Mouse (Mus musculus) ovary, postnatal 36 days (tissue): ENCODE measurements around the gene Pde4a.

Experiments used
- DNase-seq: peaks from one replicate; pipeline ENCODE4 v3.0.0; 2022; ENCODE audit warnings: low spot score, mixed read lengths

The Pde4a gene

DNA sequence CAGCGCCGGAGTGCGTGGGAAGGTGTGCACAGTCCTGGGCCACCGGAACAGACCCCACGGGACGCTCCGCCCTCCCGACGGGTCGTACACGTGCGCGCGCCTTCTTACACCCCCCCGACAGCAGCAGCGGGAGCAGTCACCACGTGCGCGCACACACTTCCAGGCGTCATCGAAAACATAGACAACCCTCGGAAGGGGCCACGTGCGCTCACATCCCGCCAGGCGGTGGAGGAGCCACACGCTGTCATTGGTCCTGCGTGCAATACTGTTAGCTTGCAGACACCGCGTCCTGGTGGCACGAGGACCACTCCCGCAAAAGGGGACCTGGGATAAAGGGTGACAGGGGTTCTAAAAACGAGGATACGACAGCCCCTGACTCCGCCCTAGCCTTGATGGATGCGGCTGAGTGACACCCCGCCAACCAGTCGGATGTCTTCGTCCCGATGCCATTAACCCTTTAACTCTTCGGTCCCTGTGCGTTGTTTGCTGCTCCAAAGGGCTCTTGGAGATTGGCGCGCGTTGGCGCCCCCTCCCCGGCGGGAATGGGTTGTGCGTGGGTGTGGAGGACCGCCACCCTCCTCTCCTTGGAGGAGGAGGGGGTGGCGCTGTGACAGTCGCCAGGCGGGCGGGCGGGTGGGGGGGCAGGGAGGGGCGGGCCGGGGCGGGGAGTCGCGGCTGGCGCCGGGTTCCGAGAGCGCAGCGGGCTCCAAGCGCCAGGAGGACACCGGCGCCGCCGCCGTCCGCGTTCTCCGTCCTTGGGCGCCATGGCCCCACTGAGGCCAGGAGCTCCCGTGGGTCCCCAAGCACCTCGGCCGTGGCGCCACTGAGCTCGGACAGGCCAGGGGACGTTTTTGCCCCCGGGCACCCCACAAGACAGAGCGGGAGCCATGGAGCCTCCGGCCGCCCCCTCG lies at the start of gene Pde4a:
Gene Pde4a (plus strand): TSS at position 674 of the 911 bp plus-strand sequence.
- DNase-seq, result no peak

DNA sequence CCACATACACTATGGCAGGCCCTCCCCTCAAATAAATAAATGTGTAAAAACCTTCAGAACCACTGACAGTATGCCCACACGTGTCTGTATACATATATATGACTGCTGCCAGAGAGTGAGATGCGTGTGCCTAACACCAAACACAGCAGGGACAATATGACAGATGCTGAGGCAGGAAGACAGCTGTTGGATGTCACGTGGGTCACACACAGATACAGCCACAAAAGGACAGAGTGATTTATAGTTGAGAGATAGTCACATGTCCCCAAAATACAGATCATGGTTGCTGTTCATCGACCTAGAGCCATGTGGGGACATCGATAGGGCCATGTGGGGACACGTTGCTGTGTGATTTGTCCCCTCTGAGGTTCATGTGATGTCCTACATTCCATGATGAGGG lies 48.4 kb upstream of the Pde4a start:
- DNase-seq, result no peak

GRCm38 (mm10) chr9:21121483-21121882 lies 44.0 kb upstream of the Pde4a start:
- DNase-seq, result no peak

DNA sequence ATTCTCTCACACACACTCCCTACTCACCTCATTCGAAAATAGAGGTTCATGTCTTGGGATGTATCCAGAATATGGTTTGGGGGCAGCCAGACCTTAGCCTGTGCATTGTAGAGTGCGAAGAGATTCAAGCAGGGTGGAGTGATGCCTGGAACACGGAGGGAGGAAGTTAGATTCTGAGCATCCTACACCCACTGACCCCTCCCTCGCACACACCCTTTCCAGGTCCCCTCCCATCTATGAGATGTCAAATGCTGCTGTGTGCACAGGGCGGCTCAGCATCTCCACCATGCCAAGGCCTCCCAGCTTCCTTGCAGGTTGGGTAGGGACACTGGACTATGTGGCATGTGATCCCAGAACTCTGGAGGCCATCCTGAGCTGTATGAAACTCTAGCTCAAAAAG lies 40.7 kb upstream of the Pde4a start:
- DNase-seq, result no peak

- no peak for DNase-seq
Measured at GRCm38 (mm10) chr9:21125502-21126258, 39.8 kb upstream of the Pde4a start.

DNA sequence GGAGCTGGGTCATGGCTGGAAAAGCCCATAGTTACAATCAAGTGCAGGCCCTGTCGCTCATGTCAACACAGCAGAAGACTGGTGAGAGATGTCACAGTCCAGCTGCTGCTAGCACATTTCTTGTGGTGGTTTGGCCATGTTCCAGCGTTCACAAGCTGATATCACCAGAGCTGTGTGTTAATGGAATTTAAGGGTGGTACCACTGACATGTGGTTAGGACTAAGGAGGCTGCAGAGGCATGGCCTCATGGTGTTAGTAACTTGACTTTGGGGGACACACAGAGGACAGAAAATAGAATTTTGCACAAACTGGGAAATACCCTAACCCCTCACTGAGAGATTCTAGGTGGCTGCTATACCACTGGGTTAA lies 39.3 kb upstream of the Pde4a start:
- DNase-seq, result no peak

GRCm38 (mm10) chr9:21131059-21131956 lies 34.2 kb upstream of the Pde4a start, which contains the start of gene Tyk2:
Tyk2 (minus strand) TSS chr9:21131243.
- peak; percentile 88 for DNase-seq

GRCm38 (mm10) chr9:21132102-21132775 lies 33.3 kb upstream of the Pde4a start:
- no peak for DNase-seq

DNA sequence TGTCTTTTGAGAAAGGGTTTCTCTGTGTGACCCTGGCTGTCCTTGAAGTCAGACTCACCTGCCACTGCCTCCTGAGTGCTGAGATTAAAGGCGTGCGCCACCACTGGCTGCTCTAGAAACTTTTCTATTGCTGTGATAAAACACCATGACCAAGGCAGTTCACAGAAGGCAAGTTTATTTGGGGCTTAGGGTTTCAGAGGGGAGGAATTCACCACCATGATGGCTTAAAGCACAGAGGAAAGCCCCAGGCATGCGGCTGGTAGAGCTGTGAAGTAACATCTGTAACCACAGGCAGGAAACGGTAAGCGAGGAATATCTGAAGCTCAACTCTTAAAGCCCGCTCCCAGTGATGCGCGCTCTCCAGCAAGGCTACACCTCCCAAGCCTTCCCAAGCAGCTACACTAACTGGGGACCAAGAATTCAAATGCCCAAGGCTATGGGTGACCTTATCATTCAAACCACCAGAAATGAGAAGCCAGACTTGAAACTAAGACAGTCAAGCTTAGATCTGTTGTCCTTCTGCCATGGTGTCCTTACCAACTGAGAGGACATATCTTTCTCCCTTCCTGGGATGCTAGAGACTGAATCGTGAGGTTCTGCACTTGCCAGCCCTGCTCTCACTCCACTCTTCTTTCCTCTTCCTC lies 32.3 kb upstream of the Pde4a start:
- DNase-seq, result no peak

DNA sequence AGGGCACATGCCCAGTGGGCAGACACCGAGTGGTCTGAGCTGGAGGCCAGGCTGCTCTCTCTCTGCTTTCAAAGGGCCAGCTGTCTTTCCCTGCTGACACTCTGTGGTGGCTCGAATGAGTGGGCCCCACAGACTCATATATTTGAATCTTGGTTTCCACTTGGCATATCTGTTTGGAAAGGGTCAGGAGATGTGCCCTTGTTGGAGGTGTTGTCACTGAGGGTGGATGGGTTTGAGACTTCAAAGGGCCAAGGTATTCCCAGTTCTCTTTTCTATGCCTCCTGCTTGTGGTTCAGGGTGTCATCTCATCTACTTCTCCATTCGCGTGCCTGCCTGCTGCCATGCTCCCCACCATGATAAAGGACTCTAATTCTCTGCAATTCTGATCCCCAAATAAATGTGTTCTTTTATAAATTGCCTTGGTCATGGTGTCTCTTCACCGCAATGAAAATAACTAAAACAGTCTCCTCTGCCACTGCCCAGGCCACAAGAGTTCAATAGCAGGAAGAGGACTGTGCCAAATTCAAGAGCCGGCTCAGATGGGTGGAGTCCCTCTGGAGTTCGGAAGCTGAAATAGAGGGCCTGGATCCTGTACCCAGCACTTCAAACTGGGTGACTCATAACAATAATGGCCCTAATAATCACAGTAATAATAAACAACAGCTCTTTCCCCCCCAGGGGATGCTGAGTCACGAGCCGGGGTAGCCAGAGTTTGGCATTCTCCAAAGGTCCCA lies 30.8 kb upstream of the Pde4a start:
- DNase-seq, result no peak

- DNase-seq, result no peak
Measured at GRCm38 (mm10) chr9:21135329-21135890, 30.1 kb upstream of the Pde4a start.

DNA sequence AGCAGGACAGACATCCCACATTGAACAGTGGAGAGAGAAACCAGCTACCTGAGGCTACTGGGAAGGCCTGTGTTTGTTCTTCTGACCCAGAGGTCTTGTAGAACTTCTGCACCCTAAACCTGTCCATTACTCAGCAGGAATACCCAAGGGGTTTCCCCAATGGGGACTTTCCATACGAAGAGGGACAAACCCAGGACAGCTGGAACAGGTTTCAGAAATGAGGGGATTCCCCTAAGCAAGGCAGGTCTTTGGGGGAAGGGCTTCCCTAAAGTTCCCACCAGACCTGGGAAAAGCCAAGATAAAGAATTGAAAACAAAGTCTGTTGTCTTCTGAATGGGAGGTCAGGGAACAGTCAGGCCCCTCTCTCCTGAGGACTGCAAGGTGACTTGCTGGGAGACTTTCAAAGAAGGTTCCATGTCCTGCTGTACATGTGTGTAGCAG lies 29.6 kb upstream of the Pde4a start:
- no peak for DNase-seq

DNA sequence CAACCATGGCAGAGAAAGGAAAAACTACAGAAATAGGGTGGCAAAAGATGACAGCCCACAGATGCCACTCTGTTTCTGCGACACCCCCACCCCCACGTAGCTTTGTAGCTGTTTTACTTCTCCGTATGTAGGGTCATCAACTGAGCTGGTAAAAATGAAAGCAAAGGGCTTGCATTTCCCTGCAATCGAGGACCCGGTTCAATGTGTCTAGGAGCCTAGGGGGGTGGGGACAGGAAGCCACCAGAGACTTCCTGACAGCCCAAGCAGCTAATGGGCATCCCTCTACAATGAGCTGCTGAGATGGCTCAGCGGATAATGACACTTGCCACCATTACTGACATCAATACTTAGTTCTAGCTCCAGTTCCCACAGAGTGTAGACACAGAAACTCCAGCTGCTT lies 29.1 kb upstream of the Pde4a start:
- no peak for DNase-seq

GRCm38 (mm10) chr9:21137229-21137628 lies 28.3 kb upstream of the Pde4a start:
- no peak for DNase-seq

DNA sequence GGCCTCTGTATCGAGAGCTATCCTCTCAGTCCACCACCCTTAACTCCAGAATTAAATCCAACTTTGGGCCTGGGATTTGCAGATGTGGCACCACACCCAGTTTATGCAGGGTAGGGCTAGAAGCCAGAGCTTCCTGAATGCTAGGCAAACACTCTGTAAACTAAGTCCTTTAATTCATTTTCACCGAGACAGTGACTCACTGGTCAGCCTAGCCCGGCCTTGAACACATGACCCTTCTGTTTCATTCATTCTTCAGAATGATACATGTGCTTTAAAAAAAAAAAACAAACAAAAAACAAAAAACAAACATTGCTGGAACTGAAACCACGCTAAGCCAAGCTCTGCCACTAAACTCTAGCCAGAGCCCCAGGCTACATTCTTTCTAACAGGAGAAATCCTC lies 27.1 kb upstream of the Pde4a start:
- DNase-seq, result no peak

DNA sequence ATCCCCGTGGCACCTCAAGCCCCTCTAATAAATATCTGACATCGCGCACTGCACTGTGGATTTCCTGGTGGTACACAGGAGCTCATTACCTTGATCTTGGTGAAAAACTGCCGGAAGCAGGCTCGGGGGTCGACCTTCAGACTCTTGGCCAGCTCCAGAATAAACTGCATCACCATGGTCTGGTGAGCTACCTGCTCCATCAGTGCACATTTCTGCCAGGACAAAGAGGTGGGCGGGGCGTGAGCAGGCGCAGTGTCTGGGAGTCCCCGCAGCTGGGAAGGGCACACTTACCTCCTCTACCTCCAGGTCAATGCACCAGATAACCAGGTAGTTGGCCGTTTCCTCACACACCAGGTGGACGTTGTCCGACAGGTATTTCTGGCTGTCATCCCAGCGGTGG lies 23.6 kb upstream of the Pde4a start:
- no peak for DNase-seq

- no peak for DNase-seq
Measured at GRCm38 (mm10) chr9:21144361-21144760, 21.2 kb upstream of the Pde4a start.

- no peak for DNase-seq
Measured at GRCm38 (mm10) chr9:21145431-21145830, 20.1 kb upstream of the Pde4a start.

GRCm38 (mm10) chr9:21146722-21147121 lies 18.8 kb upstream of the Pde4a start:
- no peak for DNase-seq

DNA sequence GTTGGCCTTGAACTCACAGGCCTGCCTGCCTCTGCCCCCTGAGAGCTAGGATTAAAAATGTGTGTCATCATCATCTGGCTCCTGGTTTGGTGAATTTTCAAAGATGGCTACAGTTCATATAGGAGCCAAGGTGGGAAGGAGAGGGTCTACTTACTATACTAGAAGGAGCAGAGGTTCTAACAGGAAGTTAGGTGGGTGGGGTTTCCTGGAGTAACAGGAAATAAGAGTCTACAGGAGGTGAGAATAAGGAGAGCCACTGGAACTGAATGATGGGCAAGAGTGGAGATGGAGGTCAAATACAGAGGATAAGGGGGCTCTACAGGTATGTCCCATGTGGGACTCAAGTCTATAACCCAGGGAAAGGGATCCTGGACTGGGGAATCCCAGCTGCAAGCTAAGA lies 17.1 kb upstream of the Pde4a start:
- DNase-seq, result no peak
